Mouse (Mus musculus): Measurements from ENCODE around the gene Gm9970. TPM values are rescaled to one million over a fixed set of nuclear protein-coding genes. Genes with fewer than 3 reads are reported as not detected.

Gm9970 gene
- polyA plus RNA-seq, 1 experiment from 2014 or later, result 0.60 TPM

Other genes starting within 250 kb of the Gm9970 start
- 170 and 178 TPM in 2 replicates for gene Atraid, start 192.9 kb downstream of the Gm9970 start, polyA plus RNA-seq (2014; fragmentation: Nextera tagmentation; extraction: Ambion mirVana)
- 12.2 and 12.3 TPM in 2 replicates for gene Slc5a6, start 192.3 kb downstream of the Gm9970 start, polyA plus RNA-seq (2014; fragmentation: Nextera tagmentation; extraction: Ambion mirVana)
- 31.2 and 32.4 TPM in 2 replicates for gene Cad, start 186.5 kb downstream of the Gm9970 start, polyA plus RNA-seq (2014; fragmentation: Nextera tagmentation; extraction: Ambion mirVana)
- gene Dnajc5g, start 134.9 kb downstream of the Gm9970 start, polyA plus RNA-seq (2014; fragmentation: Nextera tagmentation; extraction: Ambion mirVana), result not detected in 2 replicates
- 0.20 and 0.23 TPM in 2 replicates for gene Slc30a3, start 133.0 kb downstream of the Gm9970 start, polyA plus RNA-seq (2014; fragmentation: Nextera tagmentation; extraction: Ambion mirVana)
- gene Trim54, start 124.5 kb downstream of the Gm9970 start, polyA plus RNA-seq (2014; fragmentation: Nextera tagmentation; extraction: Ambion mirVana), result not detected in 2 replicates
- not detected in 2 replicates for gene Ucn, start 102.4 kb downstream of the Gm9970 start, polyA plus RNA-seq (2014; fragmentation: Nextera tagmentation; extraction: Ambion mirVana)
- gene Mpv17, start 87.0 kb downstream of the Gm9970 start, polyA plus RNA-seq (2014; fragmentation: Nextera tagmentation; extraction: Ambion mirVana), result 62.2 and 72.5 TPM in 2 replicates
- gene Gm29609, start 61.3 kb downstream of the Gm9970 start, polyA plus RNA-seq (2014; fragmentation: Nextera tagmentation; extraction: Ambion mirVana), result 1.3 TPM in 2 replicates
- gene Gtf3c2, start 61.1 kb downstream of the Gm9970 start, polyA plus RNA-seq (2014; fragmentation: Nextera tagmentation; extraction: Ambion mirVana), result 70.3 and 74.9 TPM in 2 replicates
- gene Snx17, start 48.0 kb downstream of the Gm9970 start, polyA plus RNA-seq (2014; fragmentation: Nextera tagmentation; extraction: Ambion mirVana), result 127 and 134 TPM in 2 replicates
- 63.6 and 65.0 TPM in 2 replicates for gene Eif2b4, start 47.8 kb downstream of the Gm9970 start, polyA plus RNA-seq (2014; fragmentation: Nextera tagmentation; extraction: Ambion mirVana)
- gene Zfp513, start 38.9 kb downstream of the Gm9970 start, polyA plus RNA-seq (2014; fragmentation: Nextera tagmentation; extraction: Ambion mirVana), result 5.1 and 5.2 TPM in 2 replicates
- 139 and 145 TPM in 2 replicates for gene Ppm1g, start 20.5 kb downstream of the Gm9970 start, polyA plus RNA-seq (2014; fragmentation: Nextera tagmentation; extraction: Ambion mirVana)
- 138 and 158 TPM in 2 replicates for gene Nrbp1, start 368 bp downstream of the Gm9970 start, polyA plus RNA-seq (2014; fragmentation: Nextera tagmentation; extraction: Ambion mirVana)
- 59.4 and 71.9 TPM in 2 replicates for gene Krtcap3, start 10.5 kb upstream of the Gm9970 start, polyA plus RNA-seq (2014; fragmentation: Nextera tagmentation; extraction: Ambion mirVana)
- gene Ift172, start 49.9 kb upstream of the Gm9970 start, polyA plus RNA-seq (2014; fragmentation: Nextera tagmentation; extraction: Ambion mirVana), result 29.5 and 30.6 TPM in 2 replicates
- 39.9 and 41.9 TPM in 2 replicates for gene Fndc4, start 54.8 kb upstream of the Gm9970 start, polyA plus RNA-seq (2014; fragmentation: Nextera tagmentation; extraction: Ambion mirVana)
- 0.42 and 0.60 TPM in 2 replicates for gene Gckr, start 56.2 kb upstream of the Gm9970 start, polyA plus RNA-seq (2014; fragmentation: Nextera tagmentation; extraction: Ambion mirVana)
- gene Zfp512, start 211.2 kb upstream of the Gm9970 start, polyA plus RNA-seq (2014; fragmentation: Nextera tagmentation; extraction: Ambion mirVana), result 43.7 and 48.4 TPM in 2 replicates
- gene 4930548H24Rik, start 244.5 kb upstream of the Gm9970 start, polyA plus RNA-seq (2014; fragmentation: Nextera tagmentation; extraction: Ambion mirVana), result 0.07 TPM in 1 of 2 replicates, not detected in the other

Measured in intestine, embryonic 14.5 days (tissue).